ENCODE assay signal across 8 mouse cellular contexts in genomic region chr9:54917010-54917677, GRCm38 (mm10). TPM values are rescaled to one million over a fixed set of nuclear protein-coding genes. Genes with fewer than 3 reads are reported as not detected.
DNase-seq lines count a peak whose midpoint lies in the region; ATAC-seq lines count a peak whose summit lies in the region.

Gene Hykk, plus strand, starts transcription at chr9:54917283.

- peak within 1 kb of the TSS; percentile 23; the same call in 1 of the 2 replicates for H3K27ac ChIP-seq in hindbrain, embryonic 14.5 days

- peak within 1 kb of the TSS; percentile 85 for H3K4me2 ChIP-seq in hindbrain, embryonic 14.5 days (replicated peaks)

- peak; percentile 99 for ATAC-seq in hindbrain, embryonic 14.5 days (ENCODE audit: low FRiP score)

- H3K9ac ChIP-seq in hindbrain, embryonic 14.5 days, result peak within 1 kb of the TSS; percentile 66

- WGBS in hindbrain, embryonic 14.5 days, result under 1% methylated on average over 33 of the region's 34 CpGs

- H3K4me1 ChIP-seq in hindbrain, embryonic 14.5 days (replicated peaks; ENCODE audit: control insufficient read depth, insufficient read depth, low read length), result peaks cover 10% of the 10 kb centered on the region; the same call in 1 of the 2 replicates

- no peaks in the 10 kb centered on the region for H3K9me3 ChIP-seq in hindbrain, embryonic 14.5 days (ENCODE audit: control insufficient read depth, low read length)

- H3K4me3 ChIP-seq in hindbrain, embryonic 14.5 days (replicated peaks; ENCODE audit: low read length), result peak within 1 kb of the TSS; percentile 64

- peak; percentile 99 for DNase-seq in ZHBTc4 (ENCODE audit: low read depth, low spot score)
- peak; percentile 63 to 85 for DNase-seq in cerebellum, postnatal 4 days (ENCODE audit: low spot score in 2 of 2)
- DNase-seq in frontal cortex, postnatal 36 days (ENCODE audit: low spot score in 2 of 2), result peak; percentile 83 to 90
- peak; percentile 92 for DNase-seq in hindbrain, embryonic 14.5 days (ENCODE audit: low spot score)
- DNase-seq in layer of hippocampus, postnatal 25 days (ENCODE audit: extremely low spot score in 1 of 2, low spot score in 1 of 2), result peak; percentile 55 to 61
- DNase-seq in lung, postnatal 14 days, result peak; percentile 86
- DNase-seq in ovary, postnatal 36 days (ENCODE audit: low spot score), result peak; percentile 80
- peak; percentile 84 for DNase-seq in thymus, postnatal 14 days

- H3K36me3 ChIP-seq in hindbrain, embryonic 14.5 days (replicated peaks; ENCODE audit: control insufficient read depth, insufficient read depth), result no peaks in the 10 kb centered on the region

- no peaks in the 10 kb centered on the region for H3K27me3 ChIP-seq in hindbrain, embryonic 14.5 days (ENCODE audit: control insufficient read depth, insufficient read depth, low read length)

RNA-seq across cellular contexts. Expression of gene Hykk, which starts in this region (rescaled TPM):
- polyA plus RNA-seq in hindbrain, embryonic 14.5 days (2014; fragmentation: Nextera tagmentation; extraction: Ambion mirVana), result 2.1 and 2.7 TPM in 2 replicates
- 1 to 10 TPM; 2.1 to 2.5 TPM for total RNA-seq in layer of hippocampus, postnatal 25 days (2021)

Comparison
In these comparisons a context has a peak if more than half of its experiments do, and no peak if none do; other contexts are left out.
1. Peak in every context shown above with its lines: DNase-seq, ATAC-seq, H3K4me3 ChIP-seq and H3K27ac ChIP-seq.